Mouse (Mus musculus) forebrain, embryonic 16.5 days (tissue): ENCODE measurements around the gene Cyp2c68. TPM values are rescaled to one million over a fixed set of nuclear protein-coding genes. Genes with fewer than 3 reads are reported as not detected.

ENCODE experiments used
- polyA plus RNA-seq: library from polyadenylated mRNA; unstranded; fragments of >200 nt; fragmentation: Nextera tagmentation; extraction: Ambion mirVana; gene quantifications from 2 replicates; pipeline ENCODE4 v1.2.1, GENCODE M21; 2015

The Cyp2c68 gene
- polyA plus RNA-seq, 1 experiment from 2014 or later: not detected

Other genes starting within 250 kb of the Cyp2c68 start
- gene Cyp2c39, start 230.2 kb downstream of the Cyp2c68 start, polyA plus RNA-seq: not detected in 2 replicates
- not detected in 2 replicates for gene Cyp2c67, start 92.0 kb downstream of the Cyp2c68 start, polyA plus RNA-seq
- not detected in 2 replicates for gene Cyp2c40, start 71.8 kb upstream of the Cyp2c68 start, polyA plus RNA-seq
- not detected in 2 replicates for gene Cyp2c69, start 145.7 kb upstream of the Cyp2c68 start, polyA plus RNA-seq